Mouse (Mus musculus) intestine, embryonic 16.5 days (tissue): ENCODE data around the gene Olfr221. TPM values are rescaled to one million over a fixed set of nuclear protein-coding genes. Genes with fewer than 3 reads are reported as not detected.
A peak's percentile ranks its signal among the peaks of the same experiment; 100 is the strongest.

Source experiments
- ATAC-seq: fragments of 200-750 bp; cut with Nextera tagmentation; 2 replicates; pipeline ENCODE4 v1.8.0; 2017; ENCODE audit warnings: moderate TSS enrichment, moderate library complexity
- H3K27ac ChIP-seq: fragments of 300-500 bp; sonication (generic); 2 replicates; pipeline ENCODE4 v1.5.1; 2014; ENCODE audit warnings: mild to moderate bottlenecking, low read length
- H3K27me3 ChIP-seq: fragments of 300-500 bp; sonication (generic); replicated peaks from 2 replicates; pipeline ENCODE4 v1.6.1; 2014; ENCODE audit warnings: low read length, control low read depth, mixed read lengths; ENCODE audit not compliant: control insufficient read depth, insufficient read depth
- H3K36me3 ChIP-seq: fragments of 300-500 bp; sonication (generic); 2 replicates; pipeline ENCODE4 v1.6.1; 2014; ENCODE audit warnings: low read length, control low read depth; ENCODE audit not compliant: control insufficient read depth, insufficient read depth
- H3K4me1 ChIP-seq: fragments of 300-500 bp; sonication (generic); 2 replicates; pipeline ENCODE4 v1.6.1; 2014; ENCODE audit warnings: low read length, control low read depth, mixed read lengths; ENCODE audit not compliant: control insufficient read depth, insufficient read depth
- H3K4me2 ChIP-seq: fragments of 300-500 bp; sonication (generic); 2 replicates; pipeline ENCODE4 v1.6.1; 2014; ENCODE audit warnings: low read depth, low read length, control low read depth
- H3K4me3 ChIP-seq: fragments of 300-500 bp; sonication (generic); 2 replicates; pipeline ENCODE4 v1.5.1; 2014; ENCODE audit warnings: mild to moderate bottlenecking, low read length
- H3K9ac ChIP-seq: fragments of 300-500 bp; sonication (generic); 2 replicates; pipeline ENCODE4 v1.6.1; 2014; ENCODE audit warnings: low read depth, low read length
- H3K9me3 ChIP-seq: fragments of 300-500 bp; sonication (generic); 2 replicates; pipeline ENCODE4 v1.6.1; 2016; ENCODE audit warnings: low read length, control low read depth; ENCODE audit not compliant: control insufficient read depth
- WGBS: fragments of 180-500 bp; shearing (Covaris S2); extraction: QIAGEN DNeasy Blood & Tissue Kit; methylation state at CpG from one replicate; pipeline ENCODE4 v1.1.7; 2014; 5-methylcytosine and 5-hydroxymethylcytosine counted together
- polyA plus RNA-seq: library from polyadenylated mRNA; unstranded; fragments of >200 nt; fragmentation: Nextera tagmentation; extraction: Ambion mirVana; gene quantifications from 2 replicates; pipeline ENCODE4 v1.2.1, GENCODE M21; 2015

The Olfr221 gene
- polyA plus RNA-seq, 1 experiment from 2014 or later = not detected

GRCm38 (mm10) chr14:52044901-52045678 is 2.8 kb upstream of the Olfr221 start:
- 7% methylated on average over 8 of the region's 8 CpGs for WGBS
- peak; percentile 81 for ATAC-seq
- no peak overlapping the region for H3K9ac ChIP-seq

DNA sequence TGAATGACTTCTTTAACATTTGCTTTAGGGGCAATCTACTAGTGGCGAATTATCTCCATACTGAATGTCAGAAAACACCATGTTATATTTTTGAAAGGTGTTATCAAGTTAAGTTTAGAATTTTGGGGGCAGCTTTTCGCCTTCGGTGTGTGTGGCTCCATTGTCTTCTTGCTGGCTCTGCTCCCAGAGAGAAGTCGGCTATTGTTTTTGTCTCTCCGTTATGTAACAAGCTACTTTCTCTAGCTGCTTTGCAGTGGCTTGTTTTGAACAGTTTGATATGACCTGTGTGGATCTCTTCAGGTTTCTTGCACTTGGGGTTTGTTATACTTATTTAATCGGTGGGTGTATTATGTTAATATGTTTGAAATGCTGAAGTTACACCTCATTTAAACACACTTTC is 1.2 kb upstream of the Olfr221 start:
- Histone ChIP-seq H3K4me3 (no peak overlapping the region), H3K9ac (no peak overlapping the region), H3K4me2 (no peak overlapping the region), H3K27ac (no peak overlapping the region), H3K4me1 (peaks cover 3% of the 10 kb centered on the region; the same call in 1 of the 2 replicates), H3K9me3 (no peaks in the 10 kb centered on the region), H3K36me3 (no peaks in the 10 kb centered on the region), H3K27me3 (no peaks in the 10 kb centered on the region)
- 77% methylated on average over 6 of the region's 6 CpGs for WGBS
- no peak for ATAC-seq

More at GRCm38 (mm10) chr14:52044901-52045678, 2.8 kb upstream of the Olfr221 start:
- no peaks in the 10 kb centered on the region for H3K27me3 ChIP-seq
- no peak overlapping the region for H3K4me2 ChIP-seq
- no peak overlapping the region for H3K27ac ChIP-seq
- H3K36me3 ChIP-seq = no peaks in the 10 kb centered on the region
- no peaks in the 10 kb centered on the region for H3K9me3 ChIP-seq
- H3K4me1 ChIP-seq = no peaks in the 10 kb centered on the region
- H3K4me3 ChIP-seq = no peak overlapping the region

DNA sequence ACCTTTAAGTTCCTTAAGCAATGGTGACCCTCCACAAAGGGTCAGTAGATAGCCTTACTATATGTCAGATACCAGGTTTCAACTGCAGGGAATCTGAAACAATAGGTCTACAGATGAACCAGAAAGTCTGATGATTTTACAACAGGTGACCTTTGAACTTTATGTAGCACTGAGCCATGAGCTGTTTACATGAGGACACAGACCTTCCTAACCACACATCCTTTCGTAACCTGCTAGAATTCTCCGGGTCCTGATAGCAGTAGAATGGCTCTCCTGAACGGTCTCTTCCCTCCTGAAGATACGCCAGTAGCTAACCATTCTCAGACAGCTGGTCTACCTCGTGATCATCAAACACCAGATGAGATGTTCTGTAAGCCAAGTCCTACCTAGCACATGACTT is 2.9 kb downstream of the Olfr221 start:
- Histone ChIP-seq H3K9ac (no peak overlapping the region), H3K36me3 (no peaks in the 10 kb centered on the region), H3K27me3 (no peaks in the 10 kb centered on the region), H3K4me2 (no peak overlapping the region), H3K4me3 (no peak overlapping the region), H3K27ac (no peak overlapping the region), H3K4me1 (peaks cover 3% of the 10 kb centered on the region; the same call in 1 of the 2 replicates), H3K9me3 (no peaks in the 10 kb centered on the region)
- WGBS = 55% methylated on average over 5 of the region's 5 CpGs
- ATAC-seq = peak; percentile 82

DNA sequence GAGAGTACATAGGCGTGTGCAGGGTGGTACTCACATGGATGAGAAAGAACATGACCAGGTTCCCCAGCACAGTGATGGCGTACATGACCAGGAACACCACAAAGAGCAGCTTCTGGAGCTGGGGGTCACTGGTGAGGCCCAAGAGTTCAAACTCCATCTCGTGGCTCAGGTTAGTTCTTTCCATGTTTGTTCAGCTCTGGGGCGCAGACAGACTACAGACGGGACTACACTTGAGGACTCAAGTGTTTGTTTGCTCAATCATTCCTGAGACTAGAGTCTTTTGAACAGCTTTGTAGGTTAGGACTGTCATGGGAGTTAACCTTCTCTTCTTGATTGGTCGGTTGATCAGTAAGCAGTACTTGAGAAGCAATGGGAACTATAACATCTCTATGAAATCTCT is 6.3 kb downstream of the Olfr221 start:
- no peaks in the 10 kb centered on the region for H3K36me3 ChIP-seq
- H3K4me3 ChIP-seq = no peak overlapping the region
- H3K27me3 ChIP-seq = no peaks in the 10 kb centered on the region
- no peak for ATAC-seq
- WGBS = 72% methylated on average over 6 of the region's 6 CpGs
- peaks cover 3% of the 10 kb centered on the region; the same call in 1 of the 2 replicates for H3K4me1 ChIP-seq
- no peaks in the 10 kb centered on the region for H3K9me3 ChIP-seq
- no peak overlapping the region for H3K27ac ChIP-seq
- no peak overlapping the region for H3K9ac ChIP-seq
- H3K4me2 ChIP-seq = no peak overlapping the region

GRCm38 (mm10) chr14:52026342-52026741 is 15.9 kb downstream of the Olfr221 start:
- Histone ChIP-seq H3K9me3 (no peaks in the 10 kb centered on the region), H3K27me3 (no peaks in the 10 kb centered on the region), H3K9ac (no peak overlapping the region), H3K36me3 (no peaks in the 10 kb centered on the region), H3K4me3 (no peak overlapping the region), H3K4me1 (peaks cover 15% of the 10 kb centered on the region), H3K4me2 (no peak overlapping the region), H3K27ac (no peak overlapping the region)
- WGBS = 82% methylated on average over 4 of the region's 4 CpGs
- ATAC-seq = no peak

DNA sequence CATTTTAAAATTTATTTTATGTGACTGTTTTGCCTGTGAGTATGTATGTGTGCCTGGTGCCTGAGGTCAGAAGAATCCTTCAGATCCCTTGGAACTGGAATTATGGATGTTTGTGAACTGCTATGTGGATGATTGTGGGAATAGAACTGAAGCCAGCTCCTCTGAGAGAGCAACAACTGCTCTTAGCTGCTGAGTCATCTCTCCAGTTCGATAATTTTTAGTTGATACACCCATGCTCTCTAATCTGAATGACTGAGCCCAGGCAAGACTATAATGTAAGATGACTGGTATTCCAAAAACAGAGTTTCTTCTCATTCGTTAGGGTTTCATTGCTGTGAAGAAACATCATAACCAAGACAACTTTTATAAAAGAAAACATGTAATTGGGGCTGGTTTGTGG is 18.1 kb downstream of the Olfr221 start:
- 83% methylated on average over 2 of the region's 2 CpGs for WGBS
- H3K36me3 ChIP-seq = no peaks in the 10 kb centered on the region
- no peaks in the 10 kb centered on the region for H3K27me3 ChIP-seq
- H3K4me3 ChIP-seq = no peak overlapping the region
- peaks cover 19% of the 10 kb centered on the region for H3K4me1 ChIP-seq
- H3K4me2 ChIP-seq = no peak overlapping the region
- no peak overlapping the region for H3K27ac ChIP-seq
- no peak for ATAC-seq
- H3K9ac ChIP-seq = no peak overlapping the region
- no peaks in the 10 kb centered on the region for H3K9me3 ChIP-seq

GRCm38 (mm10) chr14:52022709-52023459 is 19.4 kb downstream of the Olfr221 start:
- Histone ChIP-seq H3K9ac (peak overlapping the region; percentile 43), H3K4me1 (peaks cover 25% of the 10 kb centered on the region), H3K27me3 (no peaks in the 10 kb centered on the region), H3K27ac (peak overlapping the region; percentile 85), H3K9me3 (no peaks in the 10 kb centered on the region), H3K4me3 (peak overlapping the region; percentile 40), H3K4me2 (peak overlapping the region; percentile 65), H3K36me3 (no peaks in the 10 kb centered on the region)
- WGBS = 6% methylated on average over 23 of the region's 23 CpGs
- peak; percentile 22 for ATAC-seq

DNA sequence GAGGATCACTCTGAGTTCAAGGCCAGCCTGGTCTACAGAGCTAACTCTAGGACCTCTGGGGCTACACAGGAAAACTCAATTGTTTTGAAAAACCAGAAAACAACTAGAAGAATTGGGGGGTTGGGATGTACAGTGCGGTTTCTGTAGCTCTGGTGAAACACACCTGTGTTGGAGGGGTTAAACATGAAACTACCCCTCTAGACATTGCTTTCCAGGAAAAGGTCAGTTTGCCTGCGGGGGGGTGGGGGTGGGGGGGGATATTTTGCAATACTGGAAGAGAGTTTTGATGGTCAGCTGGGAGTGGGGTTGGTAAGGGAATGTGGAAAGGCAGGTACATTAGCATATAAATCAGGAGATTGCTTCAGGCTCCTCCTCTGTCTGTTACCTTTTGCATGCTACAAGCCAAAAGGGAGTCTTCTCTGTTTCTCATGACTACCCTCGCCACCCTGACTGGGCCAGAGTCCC is 20.0 kb downstream of the Olfr221 start:
- no peaks in the 10 kb centered on the region for H3K36me3 ChIP-seq
- 0 out of 2 replicates have a peak overlapping the region, but pooled peaks have one; percentile 43 for H3K9ac ChIP-seq
- ATAC-seq = no peak
- H3K4me3 ChIP-seq = peak overlapping the region; percentile 40; the same call in 1 of the 2 replicates
- peaks cover 25% of the 10 kb centered on the region for H3K4me1 ChIP-seq
- 66% methylated on average over 3 of the region's 3 CpGs for WGBS
- peak overlapping the region; percentile 65 for H3K4me2 ChIP-seq
- peak overlapping the region; percentile 85 for H3K27ac ChIP-seq
- H3K27me3 ChIP-seq = no peaks in the 10 kb centered on the region
- H3K9me3 ChIP-seq = no peaks in the 10 kb centered on the region

- Histone ChIP-seq H3K36me3 (no peaks in the 10 kb centered on the region), H3K4me1 (peaks cover 25% of the 10 kb centered on the region), H3K9ac (no peak overlapping the region), H3K4me3 (no peak overlapping the region), H3K9me3 (no peaks in the 10 kb centered on the region), H3K27me3 (no peaks in the 10 kb centered on the region), H3K27ac (0 out of 2 replicates have a peak overlapping the region, but pooled peaks have one; percentile 99), H3K4me2 (no peak overlapping the region)
- no peak for ATAC-seq
- WGBS = 90% methylated on average over 8 of the region's 8 CpGs
Observed at GRCm38 (mm10) chr14:52021568-52022212, 20.6 kb downstream of the Olfr221 start.
